Mouse (Mus musculus) frontal cortex, postnatal 25 days (tissue): ENCODE measurements at regions not wholly inside any gene's neighbourhood (a gene's known extent, or its start where the extent isn't known, plus 50 kb on each side); places are given as distances from the start of the nearest gene placed in this dataset.
"Not testable (repeated sequence)": the region's sequence is repeated elsewhere in the genome, so short reads cannot be mapped to it uniquely, and the experiment has no call there.

Experiments
- DNase-seq, 2 experiments: peaks; one replicate each; pipeline ENCODE4 v3.0.0; 2022; ENCODE audit warnings: low spot score in 2 of 2

DNA sequence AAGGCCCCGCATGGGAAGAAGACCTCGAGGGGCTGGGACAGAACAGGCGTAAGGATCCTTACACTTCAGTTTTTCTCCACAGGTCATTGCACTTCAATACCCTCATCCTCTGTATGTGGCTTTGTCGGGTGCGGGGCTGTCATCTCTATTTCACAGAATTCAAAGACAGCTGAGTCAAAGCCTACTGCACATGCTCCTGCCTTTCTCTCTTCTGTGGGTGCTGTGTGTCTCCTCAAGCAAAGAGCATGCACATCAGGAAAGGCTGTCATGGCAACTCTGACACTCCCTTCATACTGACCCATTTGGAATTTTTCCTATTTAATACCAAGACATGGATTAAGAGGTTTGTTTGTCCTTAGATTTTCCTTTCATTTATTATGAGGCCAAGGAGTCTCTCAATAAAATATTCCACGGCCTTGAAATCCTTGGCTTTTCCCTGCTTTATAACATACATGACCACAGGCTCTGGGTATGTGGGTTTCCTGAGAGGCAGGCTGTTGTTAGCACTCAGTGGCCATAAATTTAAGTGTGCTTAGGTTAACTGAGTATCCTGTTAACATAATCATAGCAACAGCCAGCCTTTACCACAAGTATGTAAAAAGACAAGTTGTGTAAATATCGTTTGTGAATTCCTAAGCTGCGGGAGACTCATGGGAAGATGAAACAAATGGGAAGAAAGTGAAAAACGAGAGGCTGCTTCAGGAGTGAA lies 574.5 kb downstream of the Dcdc2c start:
- DNase-seq, result no peak

DNA sequence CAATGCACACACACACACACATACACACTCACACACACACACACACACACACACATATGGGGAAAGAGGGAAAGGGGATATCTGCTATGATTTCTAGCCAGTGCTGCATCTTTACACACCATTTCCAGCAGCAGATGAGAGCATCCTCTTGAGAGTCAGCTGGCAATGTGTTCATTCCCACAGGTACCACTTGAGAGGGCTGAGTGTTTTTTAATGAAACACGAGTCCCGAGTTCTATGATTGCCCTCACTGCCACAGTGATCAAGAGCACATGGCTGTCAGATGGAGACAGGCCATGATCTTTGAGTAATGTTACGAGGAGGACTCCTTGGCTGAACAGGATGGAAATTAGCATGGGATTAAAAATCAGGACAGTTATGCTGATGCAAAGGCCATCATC lies 589.3 kb downstream of the Dcdc2c start:
- no peak for DNase-seq

DNA sequence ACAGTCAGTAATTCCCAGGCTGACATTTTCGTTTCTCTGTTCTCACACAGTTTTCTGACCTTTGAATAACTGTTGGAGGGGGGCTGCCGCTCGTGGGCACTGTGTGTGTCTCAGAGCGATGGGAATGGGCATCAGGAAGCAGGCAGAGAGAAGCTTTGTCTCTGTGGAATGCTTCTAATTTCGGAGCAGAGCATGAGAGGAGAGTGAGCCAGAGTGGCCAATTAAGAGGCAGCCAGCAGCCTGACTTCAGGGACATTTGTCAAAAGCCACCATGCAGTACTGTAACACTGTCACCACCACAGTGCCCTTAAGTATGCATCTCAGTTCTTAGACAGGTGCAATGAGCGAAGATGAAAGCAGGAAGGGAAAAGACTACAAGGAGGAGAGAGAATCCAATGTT lies 592.1 kb downstream of the Dcdc2c start:
- DNase-seq, result no peak

DNA sequence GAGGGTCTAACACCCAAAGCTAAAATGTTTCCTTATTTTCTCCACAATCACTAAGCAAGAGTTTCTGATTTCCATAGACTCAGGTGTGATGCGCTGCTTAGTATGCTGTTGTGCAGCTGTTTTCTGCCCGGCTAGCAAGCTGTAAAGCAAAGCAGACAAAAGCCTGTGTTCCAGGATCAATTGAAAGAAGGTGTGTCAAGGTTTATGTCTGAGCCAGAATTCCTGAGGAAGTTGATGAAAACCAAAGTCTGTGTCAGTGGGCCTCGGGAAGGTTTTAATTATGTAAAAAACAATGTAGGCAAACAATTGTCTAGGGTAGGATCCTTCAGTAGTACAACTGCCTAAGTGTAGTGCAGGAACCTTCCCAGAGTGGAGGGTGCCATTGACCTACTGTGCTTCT lies 604.6 kb downstream of the Dcdc2c start:
- DNase-seq, result no peak

DNA sequence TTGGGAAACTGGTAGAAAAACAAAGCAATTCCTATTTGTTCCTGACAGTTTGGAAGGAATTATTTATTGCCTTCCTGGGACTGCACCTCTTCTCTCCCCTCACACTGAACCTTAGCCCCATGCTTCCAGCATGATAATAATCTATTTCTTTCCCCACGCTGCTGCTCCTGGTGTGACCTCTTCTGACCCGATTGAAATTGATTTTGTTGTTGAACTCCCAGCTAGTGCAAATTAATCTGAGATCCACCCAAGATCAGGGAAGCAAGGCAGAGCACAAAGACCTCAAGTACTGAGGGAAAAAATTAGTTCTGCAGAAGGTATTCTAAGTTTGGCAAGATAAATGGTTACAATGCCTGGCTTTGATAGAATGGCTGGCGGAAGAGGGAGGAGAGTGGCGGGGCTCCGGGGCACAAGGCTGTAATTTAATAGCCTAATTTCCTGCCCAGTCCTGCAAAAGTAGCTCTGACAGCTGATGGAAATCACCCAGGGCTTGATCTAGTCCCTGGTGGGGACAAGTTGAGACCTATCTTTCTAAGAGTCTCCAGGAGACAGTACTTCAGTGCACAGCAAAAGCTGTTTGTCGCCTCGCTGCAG lies 604.6 kb upstream of the Sox11 start:
- no peak for DNase-seq

DNA sequence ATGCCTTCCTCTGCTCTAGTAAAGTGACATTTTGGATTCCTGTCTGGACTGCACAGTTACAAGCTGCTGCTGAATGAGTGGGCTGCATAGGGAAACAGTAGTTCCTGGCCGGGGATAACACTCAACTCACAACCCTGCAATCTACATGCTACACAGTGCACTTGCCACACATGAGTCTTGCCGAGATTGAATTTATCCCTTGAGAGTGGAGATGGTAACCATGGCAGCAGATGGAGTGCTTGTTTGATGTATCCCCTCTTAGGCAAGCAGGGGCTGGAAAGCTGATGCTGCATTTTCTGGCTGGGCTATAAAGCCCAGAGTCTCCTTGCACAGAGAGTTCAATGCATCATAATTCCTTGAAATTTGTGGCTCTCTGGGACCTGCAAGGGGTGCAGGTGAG lies 603.0 kb upstream of the Sox11 start:
- DNase-seq, result no peak

DNA sequence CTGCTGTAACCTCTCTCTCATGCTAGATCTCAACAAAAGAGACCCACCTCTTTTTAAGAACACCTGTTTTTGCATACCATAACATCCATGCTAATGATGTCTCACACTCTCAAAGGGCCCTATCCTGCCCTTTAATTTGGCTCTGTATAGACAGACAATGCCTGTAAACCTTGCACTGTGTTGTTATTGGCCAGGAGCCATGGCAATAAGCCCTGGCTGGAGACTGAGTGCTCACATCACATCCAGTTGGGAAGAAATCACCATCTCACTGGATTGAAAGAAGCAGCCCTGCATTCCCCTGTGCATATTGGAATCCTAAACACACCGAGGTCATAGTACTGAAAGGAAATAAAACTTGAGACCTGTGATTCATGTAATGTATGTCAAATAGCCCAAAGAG lies 598.7 kb upstream of the Sox11 start:
- DNase-seq, result no peak

DNA sequence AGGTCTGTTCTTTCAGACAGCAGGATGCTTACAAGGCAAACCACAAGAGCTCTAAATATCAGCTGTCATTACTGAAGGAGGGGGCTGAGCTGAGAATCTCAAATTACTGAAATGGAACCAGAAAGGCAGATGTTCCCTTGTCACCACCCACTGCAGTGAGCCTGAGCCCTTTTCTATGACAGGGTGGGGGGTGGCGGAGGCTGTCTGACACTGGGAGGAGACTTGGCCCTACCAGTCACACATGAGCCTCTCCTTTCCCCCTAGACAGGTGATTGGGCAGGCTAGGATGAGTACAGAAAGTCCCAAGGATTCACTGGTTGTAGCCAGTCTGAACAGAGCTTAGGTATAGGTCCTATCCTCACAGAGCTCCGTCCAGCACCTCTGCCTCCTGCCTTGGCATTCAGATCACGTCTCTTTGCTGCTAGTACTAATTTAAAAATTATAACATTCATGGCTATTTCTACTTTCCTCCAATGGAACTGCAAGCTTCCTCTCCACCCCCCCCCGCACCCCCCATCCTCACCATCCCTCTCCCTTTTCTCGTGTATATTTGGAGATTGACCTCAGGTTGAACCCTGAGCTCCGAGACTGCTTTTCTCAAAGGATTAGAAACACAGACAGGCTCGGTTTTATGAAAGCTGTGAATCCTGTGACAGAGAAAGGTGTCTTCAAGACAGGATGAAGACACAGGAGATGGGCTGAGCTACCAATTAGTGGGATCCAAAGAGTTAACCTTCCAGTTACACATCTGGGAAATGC lies 590.2 kb upstream of the Sox11 start:
- peak in 1 of 2 experiments; percentile 30 for DNase-seq

DNA sequence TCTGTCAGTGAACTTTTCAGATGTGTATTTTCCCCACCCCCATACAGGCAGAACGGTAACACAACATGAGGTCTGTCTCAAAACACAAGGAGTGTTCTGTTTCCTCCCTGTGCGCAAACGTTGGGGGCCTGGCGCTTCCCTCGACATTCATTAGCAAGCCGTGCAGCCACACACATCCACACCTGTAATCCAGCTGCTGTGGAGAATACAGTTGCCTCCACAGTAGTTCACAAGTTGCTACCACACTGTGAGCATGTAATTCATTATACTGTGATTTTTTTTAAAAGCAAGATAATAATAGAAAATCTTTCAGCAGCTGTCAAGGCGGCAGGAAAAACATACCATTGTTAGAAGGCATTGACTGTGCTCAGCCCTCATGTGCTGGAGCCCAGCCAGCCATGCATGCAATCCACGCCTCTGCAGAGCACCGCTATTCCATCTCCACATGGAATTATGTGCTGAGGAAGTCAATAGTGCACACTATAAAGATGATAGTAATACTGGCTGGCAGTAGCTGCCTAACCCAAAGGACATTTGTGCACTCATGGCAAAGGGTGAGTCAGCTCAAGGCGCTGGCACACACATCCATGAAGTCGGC lies 586.1 kb upstream of the Sox11 start:
- DNase-seq, result no peak

DNA sequence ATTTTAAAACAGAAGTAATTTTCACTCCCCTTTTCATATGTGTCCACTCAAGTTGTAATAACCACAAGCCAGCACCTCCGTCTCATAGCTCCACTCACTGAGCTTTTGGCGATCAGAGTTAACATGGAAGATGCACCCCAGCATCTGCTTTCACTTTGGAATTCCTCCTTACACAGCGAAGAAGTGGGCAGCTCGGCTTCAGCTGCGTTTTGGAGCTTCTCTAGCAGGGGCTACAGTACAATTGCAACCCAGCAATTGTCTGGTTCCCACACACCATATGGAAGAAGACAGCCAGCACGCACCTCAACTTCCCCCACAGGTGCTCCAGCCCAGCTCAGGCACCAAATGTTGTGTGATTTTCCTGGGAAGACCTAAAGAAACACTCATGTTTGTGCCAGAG lies 584.4 kb upstream of the Sox11 start:
- DNase-seq, result no peak

DNA sequence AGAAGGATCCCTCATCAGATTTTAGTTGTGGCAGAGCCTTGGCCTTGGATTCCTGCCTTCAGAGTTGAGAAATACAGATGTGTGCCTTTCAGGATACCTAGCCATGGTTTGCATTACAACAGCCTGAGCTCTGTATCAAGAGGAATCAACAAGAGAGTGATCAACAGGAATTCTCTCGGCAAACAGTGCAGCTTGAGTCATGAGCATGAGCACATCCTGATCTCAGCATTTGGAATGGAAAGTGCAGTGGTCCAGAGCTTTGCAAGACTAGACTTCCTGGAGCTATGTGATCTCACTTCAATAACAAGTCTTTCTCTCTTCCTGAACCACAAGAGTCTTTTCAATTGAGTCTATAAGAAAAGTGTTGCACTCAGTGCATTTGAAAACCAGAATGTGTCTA lies 578.2 kb upstream of the Sox11 start:
- no peak for DNase-seq

DNA sequence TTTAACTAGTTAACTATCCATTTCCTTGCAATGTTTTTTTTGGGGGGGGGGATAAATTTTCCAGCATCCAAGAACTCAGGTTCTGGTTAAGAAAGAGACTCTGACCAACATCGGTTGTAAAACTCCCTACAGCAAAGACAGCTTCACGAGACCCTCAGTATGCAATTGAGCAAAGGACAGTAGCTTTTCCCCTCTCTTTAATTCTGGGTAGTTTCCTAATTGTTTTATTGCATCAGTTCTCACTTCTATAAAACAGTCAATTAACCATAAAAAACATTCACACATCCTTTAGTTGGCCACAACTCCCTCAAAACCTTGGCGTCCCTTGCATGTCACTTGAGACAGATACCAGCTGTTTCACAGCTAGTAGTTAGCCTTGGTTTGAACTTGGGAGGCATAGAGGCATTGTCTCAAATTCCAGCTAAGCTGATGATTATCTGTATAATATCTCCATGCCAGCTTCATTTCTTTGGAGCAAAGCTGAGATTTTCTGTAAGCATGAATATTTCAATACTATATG lies 574.1 kb upstream of the Sox11 start:
- DNase-seq, result no peak

DNA sequence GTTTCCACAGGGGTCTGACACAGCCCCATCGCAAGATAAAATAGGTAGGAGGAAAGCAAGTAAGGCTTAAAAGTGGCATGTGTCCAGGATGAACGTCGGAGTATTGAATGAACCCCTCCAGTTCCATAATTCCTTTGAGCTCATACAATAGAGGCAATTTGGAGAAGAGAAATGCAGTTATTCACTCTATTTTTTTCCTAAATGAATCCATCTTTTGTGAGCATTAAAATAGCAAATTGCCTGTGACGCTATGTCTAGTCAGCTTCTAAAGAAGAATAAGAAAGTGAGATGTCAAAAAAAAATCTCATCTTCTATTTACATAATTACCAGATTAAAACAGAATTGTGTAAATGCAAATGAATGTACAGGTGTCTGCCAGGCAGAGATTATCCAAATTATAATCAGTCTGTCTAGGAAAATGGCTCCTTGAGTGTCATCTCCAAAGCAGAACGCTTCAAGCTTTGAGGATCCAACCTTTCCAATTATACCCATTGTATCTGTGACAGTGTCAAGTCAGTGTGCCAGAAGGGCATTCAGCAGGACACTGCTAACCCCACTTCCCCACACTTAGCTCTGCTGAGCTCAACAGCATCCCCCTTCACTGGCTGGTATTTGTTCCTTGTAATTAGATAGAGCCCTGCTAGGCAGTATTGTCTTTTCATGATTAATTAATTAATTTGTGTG lies 567.2 kb upstream of the Sox11 start:
- no peak for DNase-seq

DNA sequence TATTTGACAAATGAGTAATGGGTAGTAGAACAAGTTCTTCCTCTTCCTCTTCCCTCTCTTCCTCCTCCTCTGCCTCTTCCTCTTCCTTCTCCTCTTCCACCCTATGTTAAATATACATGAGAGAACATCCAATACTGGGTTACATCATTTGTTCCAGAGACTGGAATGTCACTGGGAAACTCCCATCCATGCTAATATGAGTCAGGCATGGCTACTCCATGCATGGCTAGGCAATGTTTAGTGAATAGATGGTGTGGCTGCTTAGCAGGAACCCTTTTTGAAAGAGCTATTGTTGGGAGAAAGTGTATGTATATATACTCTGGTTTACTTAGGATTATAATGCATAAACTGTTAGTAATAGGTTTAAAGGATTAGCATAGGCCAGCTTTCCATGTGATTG lies 554.3 kb upstream of the Sox11 start:
- DNase-seq, result not testable (repeated sequence)

DNA sequence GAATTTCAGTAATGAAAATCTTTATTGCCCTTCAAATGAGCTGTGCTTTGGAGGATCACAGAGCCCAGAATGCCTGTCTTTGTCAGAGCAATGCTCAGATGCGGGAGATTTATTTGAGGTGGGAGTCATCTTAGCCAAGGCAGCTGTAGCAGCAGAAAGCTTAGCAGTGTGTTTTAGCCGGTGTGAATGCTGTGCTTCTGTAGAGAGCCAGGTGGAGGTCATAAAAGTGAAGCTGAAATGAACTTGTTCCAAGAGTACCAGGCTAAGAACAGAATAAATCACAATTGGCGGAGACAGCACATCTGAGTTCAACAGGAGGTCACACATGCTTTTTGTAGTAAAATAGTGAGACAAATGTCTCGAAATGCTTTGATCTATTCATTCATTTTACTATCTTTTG lies 539.3 kb upstream of the Sox11 start:
- no peak for DNase-seq

DNA sequence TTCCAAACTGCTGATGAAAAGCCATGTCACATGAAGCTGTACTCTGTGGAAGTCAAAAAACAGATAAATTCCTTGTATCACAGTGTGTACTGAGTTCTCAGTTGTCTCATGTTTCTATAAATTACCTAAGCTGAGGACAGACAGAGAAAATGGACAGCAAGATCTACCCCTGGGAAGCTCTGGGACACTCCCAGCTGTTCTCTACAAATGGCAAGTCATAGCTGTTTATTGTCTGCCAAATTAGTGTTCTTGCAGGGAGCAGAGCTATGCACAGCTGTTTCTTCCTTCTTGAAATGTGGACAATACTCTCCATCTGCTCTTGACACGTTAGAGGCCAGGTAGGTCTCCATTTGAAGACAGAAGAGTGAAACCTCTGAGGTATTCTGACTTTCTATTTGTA lies 524.0 kb upstream of the Sox11 start:
- DNase-seq, result no peak

DNA sequence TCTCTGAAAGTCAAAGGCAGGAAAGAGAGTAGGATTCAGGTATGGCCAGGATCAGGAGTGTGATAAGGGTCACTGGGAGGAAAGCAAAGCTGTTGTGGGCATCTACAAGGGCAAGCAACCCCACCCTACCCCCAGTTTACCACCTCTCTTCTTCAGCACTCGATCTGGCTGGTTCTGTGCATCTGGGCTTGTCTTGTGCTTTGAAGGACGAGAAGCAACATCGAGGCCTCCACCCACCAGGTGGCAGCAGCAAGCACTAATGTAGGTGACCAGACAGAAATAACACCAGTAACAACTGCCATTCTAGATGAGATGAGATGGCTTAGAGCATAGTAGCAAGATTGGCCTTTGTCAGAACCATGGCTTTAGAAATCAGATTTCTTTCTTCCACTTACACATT lies 507.2 kb upstream of the Sox11 start:
- DNase-seq, result no peak

DNA sequence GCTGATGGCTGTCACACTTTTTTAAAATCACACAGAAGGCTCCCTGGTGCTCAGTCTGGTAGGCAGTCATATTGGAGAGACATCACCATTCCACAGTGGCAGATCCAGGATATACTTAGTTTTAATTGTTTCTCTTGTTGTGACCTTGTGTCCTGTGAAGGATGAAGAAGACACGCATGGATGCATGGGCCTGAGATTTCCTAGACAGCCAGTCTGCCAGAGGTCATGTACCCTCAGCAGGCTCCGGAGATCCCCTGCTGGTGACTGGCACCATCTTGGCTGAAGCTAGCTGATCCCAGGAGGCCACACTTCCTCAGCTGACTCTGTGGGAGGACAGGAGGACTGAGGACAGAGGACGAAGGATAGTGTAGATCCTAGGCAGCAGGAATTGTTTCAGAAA lies 506.7 kb upstream of the Sox11 start:
- DNase-seq, result no peak

DNA sequence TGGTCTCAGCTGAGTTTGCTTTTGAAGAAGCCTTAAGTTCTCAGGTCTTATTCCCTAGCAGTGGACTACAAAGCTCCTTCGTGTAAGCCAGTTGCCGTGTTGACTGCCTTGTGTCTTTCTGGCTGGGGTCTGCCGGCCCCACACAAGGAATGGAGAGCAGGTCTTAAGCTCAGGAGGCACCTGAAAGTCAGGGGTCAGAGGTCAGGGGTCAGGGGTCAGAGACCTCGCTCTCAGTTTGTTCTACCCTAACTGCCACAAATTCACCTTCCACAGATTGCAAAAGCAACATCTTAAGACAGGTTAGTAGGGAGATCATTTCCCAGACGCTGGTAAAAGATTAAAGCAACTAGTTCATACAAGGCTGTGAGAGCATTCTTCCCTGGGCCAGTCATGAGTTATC lies 505.8 kb upstream of the Sox11 start:
- DNase-seq, result no peak

DNA sequence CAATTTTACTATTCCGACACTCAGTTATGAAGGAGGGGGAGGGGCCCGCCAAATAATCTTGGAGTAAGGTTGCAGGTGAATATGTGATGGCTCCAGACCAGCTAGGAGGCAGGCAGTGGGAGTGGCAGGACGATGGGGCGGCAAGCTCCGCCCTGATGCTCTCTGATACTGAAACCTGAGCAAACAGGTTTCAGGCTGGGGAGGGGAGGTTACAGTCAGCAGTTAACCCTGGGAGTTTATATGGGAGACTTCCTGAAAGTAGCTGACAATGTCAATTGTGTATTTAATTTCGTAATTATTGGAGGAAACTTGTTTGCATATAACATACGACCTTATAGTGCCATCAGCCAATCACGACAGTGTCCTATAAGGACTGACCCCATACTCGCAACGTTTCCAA lies 505.0 kb upstream of the Sox11 start:
- DNase-seq, result no peak

DNA sequence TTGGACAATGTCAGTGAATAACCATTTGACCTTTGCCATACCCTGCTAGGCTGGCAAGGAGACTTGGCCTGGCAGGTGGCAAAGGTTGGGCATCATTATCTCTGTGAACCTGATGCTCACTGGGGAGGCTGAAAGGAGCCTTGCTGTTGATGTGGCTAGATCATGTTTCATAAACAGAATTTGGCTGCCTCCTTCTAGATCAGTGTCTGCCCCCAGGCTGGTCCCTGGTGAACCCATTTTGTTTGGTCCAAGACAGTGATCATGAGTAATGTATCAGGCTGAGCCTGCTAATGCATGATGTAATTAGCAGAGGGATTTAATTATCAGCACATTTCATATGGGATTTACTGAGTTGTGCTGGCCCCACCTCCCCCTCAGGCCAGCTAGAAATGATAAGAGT lies 502.6 kb upstream of the Sox11 start:
- no peak for DNase-seq

DNA sequence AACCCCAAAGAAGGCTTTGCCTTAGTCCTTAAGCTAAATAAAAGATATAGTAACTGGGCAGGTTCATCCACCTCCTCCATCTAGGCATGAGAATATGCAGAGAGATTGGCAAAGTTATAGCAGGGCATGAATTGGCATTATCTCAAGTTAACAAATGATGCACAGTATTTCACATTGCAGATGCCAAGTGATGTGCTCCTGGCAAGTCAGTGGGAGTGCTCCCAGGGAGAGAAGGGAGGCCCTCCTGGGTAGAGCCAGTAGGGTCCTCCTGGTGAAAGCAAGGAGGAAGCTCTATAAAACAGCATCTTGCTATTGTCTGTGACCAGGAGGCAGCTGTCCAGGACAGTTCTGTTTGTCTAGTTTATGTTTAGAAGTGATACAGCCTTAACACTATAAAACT lies 496.6 kb upstream of the Sox11 start:
- no peak for DNase-seq
